Mouse (Mus musculus): ENCODE results near the gene Plod2. TPM values are rescaled to one million over a fixed set of nuclear protein-coding genes. Genes with fewer than 3 reads are reported as not detected.

Plod2 gene
- total and polyA plus RNA-seq, 3 experiments: not detected

GRCm38 (mm10) chr9:92537735-92538134 is 4.3 kb upstream of the Plod2 start:
- DNase-seq (ENCODE audit: low read depth, low spot score): no peak
- no peaks in the 10 kb centered on the region for H3K9me3 ChIP-seq (replicated peaks; ENCODE audit: insufficient read depth, low read length)
- no peaks in the 10 kb centered on the region; a peak in 1 of 4 replicates for H3K27me3 ChIP-seq (ENCODE audit: control insufficient read depth in 1 of 2, insufficient read depth in 2 of 2, low read length in 2 of 2)
- no peak overlapping the region for H3K4me3 ChIP-seq (ENCODE audit: control insufficient read depth in 1 of 2, insufficient read depth in 1 of 2, low read depth in 2 of 2, low read length in 2 of 2)
- H3K36me3 ChIP-seq (ENCODE audit: control insufficient read depth in 1 of 2, insufficient read depth in 2 of 2, low read length in 2 of 2): no peaks in the 10 kb centered on the region
- no peaks in the 10 kb centered on the region for H3K79me2 ChIP-seq (ENCODE audit: control insufficient read depth, insufficient read depth, low read length, poor library complexity)
- H3K9ac ChIP-seq (ENCODE audit: control insufficient read depth, low read depth, low read length, poor library complexity, severe bottlenecking): no peak overlapping the region
- no peak overlapping the region for H3K27ac ChIP-seq (ENCODE audit: control insufficient read depth, low read depth, low read length)
- TF ChIP-seq JUND (IDR thresholded peaks at IDR 0.05; ENCODE audit: low read depth, low read length) (no peak), ZKSCAN1 (IDR thresholded peaks at IDR 0.05; ENCODE audit: low read depth, low read length) (no peak), TBP (IDR thresholded peaks at IDR 0.05; ENCODE audit: low read depth, low read length) (no peak), ZNF384 (IDR thresholded peaks at IDR 0.05; ENCODE audit: low read depth, low read length) (no peak), POLR2AphosphoS2 (IDR thresholded peaks at IDR 0.05; ENCODE audit: low read length) (no peak), RCOR1 (IDR thresholded peaks at IDR 0.05; ENCODE audit: low read depth, low read length) (no peak), POLR2AphosphoS5 (IDR thresholded peaks at IDR 0.05; ENCODE audit: borderline replicate concordance, low read depth, low read length) (no peak)
- H3K4me1 ChIP-seq (ENCODE audit: control insufficient read depth in 1 of 2, insufficient read depth in 2 of 2, low read length in 2 of 2): no peaks in the 10 kb centered on the region

GRCm38 (mm10) chr9:92538216-92538615 is 3.8 kb upstream of the Plod2 start:
- no peaks in the 10 kb centered on the region; a peak in 1 of 4 replicates for H3K27me3 ChIP-seq (ENCODE audit: control insufficient read depth in 1 of 2, insufficient read depth in 2 of 2, low read length in 2 of 2)
- H3K27ac ChIP-seq (ENCODE audit: control insufficient read depth, low read depth, low read length): no peak overlapping the region
- no peak for DNase-seq (ENCODE audit: low read depth, low spot score)
- H3K4me3 ChIP-seq (ENCODE audit: control insufficient read depth in 1 of 2, insufficient read depth in 1 of 2, low read depth in 2 of 2, low read length in 2 of 2): no peak overlapping the region
- H3K9me3 ChIP-seq (replicated peaks; ENCODE audit: insufficient read depth, low read length): no peaks in the 10 kb centered on the region
- H3K36me3 ChIP-seq (ENCODE audit: control insufficient read depth in 1 of 2, insufficient read depth in 2 of 2, low read length in 2 of 2): no peaks in the 10 kb centered on the region
- H3K9ac ChIP-seq (ENCODE audit: control insufficient read depth, low read depth, low read length, poor library complexity, severe bottlenecking): no peak overlapping the region
- no peaks in the 10 kb centered on the region for H3K4me1 ChIP-seq (ENCODE audit: control insufficient read depth in 1 of 2, insufficient read depth in 2 of 2, low read length in 2 of 2)
- TF ChIP-seq ZKSCAN1 (IDR thresholded peaks at IDR 0.05; ENCODE audit: low read depth, low read length) (no peak), SIN3A (IDR thresholded peaks at IDR 0.05; ENCODE audit: low read length) (no peak), MAFK (IDR thresholded peaks at IDR 0.05; ENCODE audit: borderline replicate concordance, low read depth, low read length) (no peak), GABPA (IDR thresholded peaks at IDR 0.05; ENCODE audit: low read depth, low read length) (no peak), TCF12 (IDR thresholded peaks at IDR 0.05; ENCODE audit: low read depth, low read length) (no peak), RAD21 (IDR thresholded peaks at IDR 0.05; ENCODE audit: low read depth, low read length) (no peak), RCOR1 (IDR thresholded peaks at IDR 0.05; ENCODE audit: low read depth, low read length) (no peak), E2F4 (IDR thresholded peaks at IDR 0.05; ENCODE audit: borderline replicate concordance, low read depth, low read length) (no peak), KAT2A (conservative IDR thresholded peaks at IDR 0.05; ENCODE audit: low read depth, low read length) (no peak), ZC3H11A (IDR thresholded peaks at IDR 0.05; ENCODE audit: low read depth, low read length) (no peak), ETS1 (IDR thresholded peaks at IDR 0.05; ENCODE audit: low read depth, low read length) (no peak), MAZ (IDR thresholded peaks at IDR 0.05; ENCODE audit: low read depth, low read length) (no peak), MYC (IDR thresholded peaks at IDR 0.05; ENCODE audit: low read depth, low read length) (no peak), ZMIZ1 (IDR thresholded peaks at IDR 0.05; ENCODE audit: low read depth, low read length) (no peak), USF2 (IDR thresholded peaks at IDR 0.05; ENCODE audit: borderline replicate concordance in 1 of 2, insufficient read depth in 1 of 2, low read depth in 1 of 2, low read length in 2 of 2) (no peak), EP300 (IDR thresholded peaks at IDR 0.05; ENCODE audit: low read depth in 1 of 2, low read length in 2 of 2) (no peak), TBP (IDR thresholded peaks at IDR 0.05; ENCODE audit: low read depth, low read length) (no peak), UBTF (IDR thresholded peaks at IDR 0.05; ENCODE audit: borderline replicate concordance, insufficient read depth, low read depth, low read length) (no peak), POLR2AphosphoS2 (IDR thresholded peaks at IDR 0.05; ENCODE audit: low read length) (no peak), ZNF384 (IDR thresholded peaks at IDR 0.05; ENCODE audit: low read depth, low read length) (no peak)
- no peaks in the 10 kb centered on the region for H3K79me2 ChIP-seq (ENCODE audit: control insufficient read depth, insufficient read depth, low read length, poor library complexity)
